Mouse (Mus musculus): ENCODE measurements around the gene Slco4a1. TPM values are rescaled to one million over a fixed set of nuclear protein-coding genes. Genes with fewer than 3 reads are reported as not detected.

Slco4a1 gene
- polyA plus RNA-seq, 1 experiment from 2014 or later = 0.74 TPM

Other genes with a start within 250 kb of the Slco4a1 start
- 2.7 and 3.5 TPM in 2 replicates for gene Lama5, start 230.4 kb upstream of the Slco4a1 start, polyA plus RNA-seq (2014; fragmentation: Nextera tagmentation; extraction: Ambion mirVana)
- gene Rps21, start 198.9 kb upstream of the Slco4a1 start, polyA plus RNA-seq (2014; fragmentation: Nextera tagmentation; extraction: Ambion mirVana) = 376 and 523 TPM in 2 replicates
- 14.5 and 15.0 TPM in 2 replicates for gene Cables2, start 182.7 kb upstream of the Slco4a1 start, polyA plus RNA-seq (2014; fragmentation: Nextera tagmentation; extraction: Ambion mirVana)
- gene Rbbp8nl, start 166.4 kb upstream of the Slco4a1 start, polyA plus RNA-seq (2014; fragmentation: Nextera tagmentation; extraction: Ambion mirVana) = not detected in 2 replicates
- not detected in 2 replicates for gene Gata5, start 121.5 kb upstream of the Slco4a1 start, polyA plus RNA-seq (2014; fragmentation: Nextera tagmentation; extraction: Ambion mirVana)
- gene Ntsr1, start 43.7 kb downstream of the Slco4a1 start, polyA plus RNA-seq (2014; fragmentation: Nextera tagmentation; extraction: Ambion mirVana) = 4.4 and 6.1 TPM in 2 replicates
- 48.8 and 52.4 TPM in 2 replicates for gene Mrgbp, start 125.1 kb downstream of the Slco4a1 start, polyA plus RNA-seq (2014; fragmentation: Nextera tagmentation; extraction: Ambion mirVana)
- gene Ogfr, start 133.0 kb downstream of the Slco4a1 start, polyA plus RNA-seq (2014; fragmentation: Nextera tagmentation; extraction: Ambion mirVana) = 95.6 and 100 TPM in 2 replicates
- 25.1 and 28.6 TPM in 2 replicates for gene Col9a3, start 141.5 kb downstream of the Slco4a1 start, polyA plus RNA-seq (2014; fragmentation: Nextera tagmentation; extraction: Ambion mirVana)
- gene Tcfl5, start 186.5 kb downstream of the Slco4a1 start, polyA plus RNA-seq (2014; fragmentation: Nextera tagmentation; extraction: Ambion mirVana) = 0.15 and 0.35 TPM in 2 replicates